Mouse (Mus musculus) layer of hippocampus, postnatal 10 days (tissue): ENCODE results near the gene Krt18. TPM values are rescaled to one million over a fixed set of nuclear protein-coding genes. Genes with fewer than 3 reads are reported as not detected.
"Not testable (repeated sequence)": the region's sequence is repeated elsewhere in the genome, so short reads cannot be mapped to it uniquely, and the experiment has no call there.

Experiments
- DNase-seq, 2 experiments: peaks; one replicate each; pipeline ENCODE4 v3.0.0; 2021; ENCODE audit warnings: low spot score in 2 of 2
- total RNA-seq, 2 experiments: library from RNA; stranded (reverse); gene quantifications; 2 replicates each; pipeline ENCODE4 v1.2.3; 2021

Gene Krt18
- total RNA-seq, 2 experiments from 2014 or later, result 0.85 to 1.6 TPM

GRCm38 (mm10) chr15:102065661-102066325 is 37.8 kb downstream of the Krt18 start:
- peak; percentile 97 to 98 for DNase-seq

GRCm38 (mm10) chr15:102070476-102071467 is 42.8 kb downstream of the Krt18 start:
- DNase-seq, result no peak

GRCm38 (mm10) chr15:102072963-102073558 is 45.1 kb downstream of the Krt18 start:
- DNase-seq, result no peak

- DNase-seq, result peak; percentile 99
Measured at GRCm38 (mm10) chr15:102073559-102074069, 45.6 kb downstream of the Krt18 start, which contains the start of gene Eif4b. TSS of gene Eif4b (plus strand) at chr15:102073773.

GRCm38 (mm10) chr15:102074070-102074731 is 46.2 kb downstream of the Krt18 start:
- peak; percentile 72 to 80 for DNase-seq

GRCm38 (mm10) chr15:102074876-102075585 is 47.1 kb downstream of the Krt18 start:
- DNase-seq, result no peak

- no peak for DNase-seq
Measured at GRCm38 (mm10) chr15:102077111-102077677, 49.2 kb downstream of the Krt18 start.

GRCm38 (mm10) chr15:102079221-102079620 is 51.2 kb downstream of the Krt18 start:
- DNase-seq, result no peak

GRCm38 (mm10) chr15:102079924-102080323 is 51.9 kb downstream of the Krt18 start:
- not testable (repeated sequence) for DNase-seq

GRCm38 (mm10) chr15:102080429-102080828 is 52.4 kb downstream of the Krt18 start:
- no peak for DNase-seq

Other genes with a start within 250 kb of the Krt18 start
- gene Krt72, start 241.7 kb upstream of the Krt18 start, total RNA-seq, result not detected
- 1 to 10 TPM; 2.7 to 4.4 TPM for gene Krt73, start 225.8 kb upstream of the Krt18 start, total RNA-seq
- gene Krt2, start 210.0 kb upstream of the Krt18 start, total RNA-seq, result 1 to 10 TPM; 2.0 to 2.1 TPM
- gene Krt1, start 177.4 kb upstream of the Krt18 start, total RNA-seq, result 1 to 10 TPM; 5.4 to 6.9 TPM
- 10 to 100 TPM in 1 of 2 experiments, 1 to 10 TPM in 1; 9.5 to 10.4 TPM for gene Krt77, start 158.5 kb upstream of the Krt18 start, total RNA-seq
- gene Krt76, start 135.3 kb upstream of the Krt18 start, total RNA-seq, result not detected
- not detected for gene Krt4, start 103.4 kb upstream of the Krt18 start, total RNA-seq
- gene Krt79, start 87.9 kb upstream of the Krt18 start, total RNA-seq, result under 1 TPM; 0.34 to 0.51 TPM
- gene Krt78, start 73.9 kb upstream of the Krt18 start, total RNA-seq, result not detected
- under 1 TPM in 1 of 2 experiments, not detected in 1; 0.71 TPM for gene Krt8, start 23.7 kb upstream of the Krt18 start, total RNA-seq
- gene Eif4b, start 45.6 kb downstream of the Krt18 start, total RNA-seq, result 100 to 1,000 TPM; 178 to 181 TPM
- gene Tns2, start 72.2 kb downstream of the Krt18 start, total RNA-seq, result 10 to 100 TPM; 13.4 to 16.8 TPM
- gene Spryd3, start 108.1 kb downstream of the Krt18 start, total RNA-seq, result 100 to 1,000 TPM; 148 to 163 TPM
- 1 to 10 TPM; 2.3 to 3.1 TPM for gene Igfbp6, start 116.2 kb downstream of the Krt18 start, total RNA-seq
- not detected for gene Soat2, start 122.3 kb downstream of the Krt18 start, total RNA-seq
- 10 to 100 TPM; 64.4 to 68.3 TPM for gene Zfp740, start 175.1 kb downstream of the Krt18 start, total RNA-seq
- gene Csad, start 176.5 kb downstream of the Krt18 start, total RNA-seq, result 10 to 100 TPM; 33.0 to 38.7 TPM
- gene Itgb7, start 203.8 kb downstream of the Krt18 start, total RNA-seq, result 1 to 10 TPM; 1.3 to 2.5 TPM
- gene Rarg, start 229.3 kb downstream of the Krt18 start, total RNA-seq, result 10 to 100 TPM; 12.5 to 15.6 TPM
- not detected for gene Gm9918, start 242.4 kb downstream of the Krt18 start, total RNA-seq